Mouse (Mus musculus) liver, embryonic 14.5 days (tissue): ENCODE measurements at regions not wholly inside any gene's neighbourhood (a gene's known extent, or its start where the extent isn't known, plus 50 kb on each side); places are given as distances from the start of the nearest gene placed in this dataset.

ENCODE experiments used
- CTCF ChIP-seq: IDR thresholded peaks from 2 replicates; pipeline ENCODE4 v1.5.1; 2016; ENCODE audit warnings: antibody characterized with exemption, low read depth, control low read depth
- EP300 ChIP-seq: IDR thresholded peaks from 2 replicates; pipeline ENCODE4 v1.6.1; 2016; ENCODE audit warnings: antibody characterized with exemption, low read depth

DNA sequence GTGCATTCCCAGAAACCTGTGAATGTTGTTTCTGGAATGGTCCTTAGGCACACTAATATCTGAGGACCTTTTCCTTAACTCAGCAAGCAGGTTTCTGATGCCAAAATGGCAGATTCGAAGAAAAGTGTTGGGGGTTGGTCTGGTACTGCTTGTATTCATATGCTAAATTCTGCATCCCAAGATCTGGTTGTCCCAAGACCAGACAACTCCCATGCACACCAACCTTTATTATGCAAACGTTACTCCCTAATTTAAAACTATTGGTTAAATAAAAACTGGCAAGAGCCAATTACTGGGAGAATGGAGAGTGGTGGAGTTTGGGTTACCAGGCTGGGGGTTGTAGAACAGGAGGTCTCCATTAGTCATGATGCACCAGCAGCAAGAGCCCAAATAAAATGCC, 129.0 kb upstream of the Tspan2 start:
- TF ChIP-seq CTCF (no peak), EP300 (no peak)
